Mouse (Mus musculus) liver, embryonic 14.5 days (tissue): ENCODE results near the gene Naip5. TPM values are rescaled to one million over a fixed set of nuclear protein-coding genes. Genes with fewer than 3 reads are reported as not detected.
"Not testable (repeated sequence)": the region's sequence is repeated elsewhere in the genome, so short reads cannot be mapped to it uniquely, and the experiment has no call there.

ENCODE experiments used
- ATAC-seq: fragments of 200-750 bp; cut with Nextera tagmentation; 2 replicates; pipeline ENCODE4 v1.8.0; 2017; ENCODE audit warnings: moderate number of reproducible peaks, mild to moderate bottlenecking, moderate library complexity; ENCODE audit not compliant: insufficient read depth
- DNase-seq, 3 experiments: peaks; one replicate each; pipeline ENCODE4 v3.0.0-alpha.2; 2012 to 2013; ENCODE audit warnings: low read depth in 3 of 3, low spot score in 3 of 3
- H3K27ac ChIP-seq: fragments of 300-500 bp; sonication (generic); 2 replicates; pipeline ENCODE4 v1.5.1; 2014; ENCODE audit warnings: moderate library complexity, mild to moderate bottlenecking, control low read depth, inconsistent platforms
- H3K27me3 ChIP-seq: fragments of 300-500 bp; sonication (generic); 2 replicates; pipeline ENCODE4 v1.6.1; 2014; ENCODE audit warnings: mild to moderate bottlenecking, low read length, moderate library complexity; ENCODE audit not compliant: control insufficient read depth, insufficient read depth
- H3K36me3 ChIP-seq: fragments of 300-500 bp; sonication (generic); replicated peaks from 2 replicates; pipeline ENCODE4 v1.6.1; 2014; ENCODE audit warnings: low read depth; ENCODE audit not compliant: control insufficient read depth, insufficient read depth
- H3K4me1 ChIP-seq, 2 experiments: fragments of 200-500 bp in 1 of 2; fragments of 300-500 bp in 1 of 2; sonication (generic) in 1 of 2; replicated peaks; 2 replicates each; pipeline ENCODE4 v1.6.1; 2012 to 2014; ENCODE audit warnings: antibody characterized with exemption in 1 of 2, inconsistent platforms in 1 of 2, low read length in 1 of 2; ENCODE audit not compliant: control insufficient read depth in 2 of 2, insufficient read depth in 2 of 2
- H3K4me2 ChIP-seq: fragments of 300-500 bp; sonication (generic); 2 replicates; pipeline ENCODE4 v1.6.1; 2014; ENCODE audit warnings: low read depth, mild to moderate bottlenecking, control low read depth, moderate library complexity
- H3K4me3 ChIP-seq, 2 experiments: fragments of 200-500 bp in 1 of 2; fragments of 300-500 bp in 1 of 2; sonication (generic) in 1 of 2; 2 replicates each; pipeline ENCODE4 v1.5.1; 2012 to 2014; ENCODE audit warnings: low read depth in 2 of 2, low read length in 2 of 2, mild to moderate bottlenecking in 2 of 2, control low read depth in 1 of 2, inconsistent platforms in 1 of 2, moderate library complexity in 1 of 2; ENCODE audit not compliant: insufficient read depth in 1 of 2
- H3K9ac ChIP-seq: fragments of 300-500 bp; sonication (generic); replicated peaks from 2 replicates; pipeline ENCODE4 v1.6.1; 2014; ENCODE audit warnings: mild to moderate bottlenecking, control low read depth, moderate library complexity
- H3K9me3 ChIP-seq: fragments of 300-500 bp; sonication (generic); 2 replicates; pipeline ENCODE4 v1.6.1; 2016; ENCODE audit warnings: low read length, mixed read lengths; ENCODE audit not compliant: control insufficient read depth
- CTCF ChIP-seq: IDR thresholded peaks from 2 replicates; pipeline ENCODE4 v1.5.1; 2016; ENCODE audit warnings: antibody characterized with exemption, low read depth, control low read depth
- EP300 ChIP-seq: IDR thresholded peaks from 2 replicates; pipeline ENCODE4 v1.6.1; 2016; ENCODE audit warnings: antibody characterized with exemption, low read depth
- WGBS: fragments of 180-500 bp; shearing (Covaris S2); extraction: QIAGEN DNeasy Blood & Tissue Kit; methylation state at CpG from one replicate; pipeline ENCODE4 v1.1.7; 2014; ENCODE audit not compliant: insufficient replicate concordance; 5-methylcytosine and 5-hydroxymethylcytosine counted together
- polyA plus RNA-seq, 2 experiments: library from polyadenylated mRNA; depleted of rRNA in 1 of 2; stranded (reverse) in 1 of 2; unstranded in 1 of 2; fragments of >200 nt; fragmentation: Nextera tagmentation in 1 of 2; extraction: Ambion mirVana in 1 of 2; gene quantifications; 2 replicates each; pipeline versions ENCODE4 v1.2.1 to v1.2.3; 2012 to 2014

The Naip5 gene
- polyA plus RNA-seq, 2 experiments, result 0.34 to 0.95 TPM

DNA sequence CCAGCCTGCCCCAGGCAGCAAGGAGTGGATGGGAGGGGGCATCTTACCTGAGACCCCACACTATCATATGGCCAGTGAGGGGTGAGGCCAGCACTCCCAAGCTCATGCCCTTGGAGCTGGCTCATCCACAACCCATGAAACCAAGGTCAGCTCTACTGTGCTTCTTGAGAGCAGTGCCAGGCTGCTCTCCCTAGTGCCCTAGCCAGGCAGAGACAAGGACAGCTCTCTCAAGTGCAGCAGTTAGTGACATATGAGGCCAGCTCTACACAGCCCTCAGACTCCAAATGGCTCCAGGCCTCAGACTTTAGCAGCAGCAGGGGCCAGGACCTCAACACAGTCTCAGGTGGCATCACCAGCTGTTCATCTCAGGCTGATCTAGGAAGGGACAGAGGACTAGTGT lies 2.4 kb downstream of the Naip5 start:
- H3K4me2 ChIP-seq, result no peak overlapping the region
- H3K27me3 ChIP-seq, result no peaks in the 10 kb centered on the region
- H3K4me3 ChIP-seq, result no peak overlapping the region
- DNase-seq (no peak), ATAC-seq (no peak)
- no peaks in the 10 kb centered on the region for H3K4me1 ChIP-seq
- no peak for TF ChIP-seq CTCF
- no peak for TF ChIP-seq EP300
- no peak overlapping the region for H3K9ac ChIP-seq
- no peak overlapping the region for H3K27ac ChIP-seq
- H3K9me3 ChIP-seq, result no peaks in the 10 kb centered on the region
- H3K36me3 ChIP-seq, result no peaks in the 10 kb centered on the region

DNA sequence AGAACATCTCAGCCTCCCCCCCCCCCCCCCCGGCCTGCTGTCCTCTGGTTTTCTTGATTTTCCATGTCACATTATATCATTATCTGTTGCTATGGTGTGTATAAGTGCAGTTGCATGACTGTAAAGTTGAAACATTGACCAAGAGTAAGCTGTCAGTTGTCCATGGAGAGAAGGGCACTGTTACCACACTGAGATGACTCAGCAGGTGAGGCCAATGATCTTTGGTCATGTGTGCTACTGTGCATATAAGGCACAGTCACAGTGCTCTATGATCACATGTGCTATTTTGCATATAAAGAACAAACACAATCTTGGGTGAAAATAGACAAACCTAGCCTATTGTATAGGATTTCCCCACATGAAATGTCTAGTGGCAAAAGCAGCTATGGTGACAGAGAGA lies 32.4 kb downstream of the Naip5 start:
- not testable (repeated sequence) for H3K36me3 ChIP-seq, DNase-seq, H3K27ac ChIP-seq, H3K9ac ChIP-seq, H3K9me3 ChIP-seq, H3K4me2 ChIP-seq, H3K4me1 ChIP-seq, ATAC-seq, H3K27me3 ChIP-seq, H3K4me3 ChIP-seq
- WGBS, result 27% methylated on average over 1 of the region's 1 CpGs

DNA sequence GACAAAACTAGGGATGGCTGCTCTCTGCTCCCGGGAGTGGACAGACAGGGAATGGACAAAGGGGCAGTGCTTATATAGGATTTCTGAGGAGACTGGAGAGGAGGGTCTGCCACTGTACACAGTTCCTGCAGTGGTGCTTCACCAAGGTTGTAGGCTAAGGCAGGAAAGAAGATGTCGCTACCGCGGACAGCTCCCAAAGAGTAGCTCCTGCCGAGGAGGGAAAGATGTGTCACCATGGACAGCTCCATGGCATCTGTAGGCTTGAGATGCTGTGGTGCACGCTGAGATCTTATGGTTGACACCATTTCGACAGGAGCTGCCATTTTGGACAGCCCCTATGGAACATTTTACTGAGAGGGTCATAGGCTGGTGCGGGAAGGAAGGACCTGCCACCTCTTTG lies 35.6 kb downstream of the Naip5 start:
- 21% methylated on average over 8 of the region's 8 CpGs for WGBS
- TF ChIP-seq EP300 (no peak), CTCF (no peak)

DNA sequence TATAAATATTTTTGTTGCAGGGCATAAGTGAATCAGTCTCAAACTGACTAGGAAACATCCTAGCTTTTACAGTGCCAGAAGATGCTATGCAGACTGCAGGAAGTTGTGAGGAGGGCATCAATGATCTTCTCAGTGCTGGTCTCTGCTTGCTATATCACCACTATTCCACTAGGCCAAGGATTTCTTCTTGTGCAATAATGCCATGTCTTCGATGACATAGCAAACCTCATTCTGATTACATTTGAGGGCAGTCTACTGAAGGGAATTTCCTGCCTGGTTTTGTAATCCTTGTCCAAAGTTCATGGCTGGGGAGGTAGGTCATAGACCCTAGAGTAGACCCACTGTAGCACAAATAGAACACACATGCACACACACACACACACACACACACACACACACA lies 42.8 kb downstream of the Naip5 start:
- Histone ChIP-seq H3K36me3 (no peaks in the 10 kb centered on the region), H3K27ac (no peak overlapping the region), H3K9ac (no peak overlapping the region), H3K4me3 (no peak overlapping the region), H3K4me2 (no peak overlapping the region), H3K9me3 (no peaks in the 10 kb centered on the region), H3K4me1 (peaks cover 6 to 9% of the 10 kb centered on the region in 2 experiments; a peak in 3 of 4 replicates), H3K27me3 (no peaks in the 10 kb centered on the region)
- TF ChIP-seq CTCF, result no peak
- TF ChIP-seq EP300, result no peak
- 55% methylated on average over 1 of the region's 1 CpGs for WGBS
- DNase-seq (no peak), ATAC-seq (no peak)

More for the DNA sequence above, 35.6 kb downstream of the Naip5 start:
- H3K4me2 ChIP-seq, result no peak overlapping the region
- no peaks in the 10 kb centered on the region for H3K4me1 ChIP-seq
- no peak overlapping the region for H3K4me3 ChIP-seq
- DNase-seq (peak; percentile 33 to 47 (median 45)), ATAC-seq (no peak)
- no peaks in the 10 kb centered on the region for H3K27me3 ChIP-seq
- no peak overlapping the region for H3K9ac ChIP-seq
- H3K27ac ChIP-seq, result no peak overlapping the region
- H3K36me3 ChIP-seq, result no peaks in the 10 kb centered on the region
- no peaks in the 10 kb centered on the region for H3K9me3 ChIP-seq

DNA sequence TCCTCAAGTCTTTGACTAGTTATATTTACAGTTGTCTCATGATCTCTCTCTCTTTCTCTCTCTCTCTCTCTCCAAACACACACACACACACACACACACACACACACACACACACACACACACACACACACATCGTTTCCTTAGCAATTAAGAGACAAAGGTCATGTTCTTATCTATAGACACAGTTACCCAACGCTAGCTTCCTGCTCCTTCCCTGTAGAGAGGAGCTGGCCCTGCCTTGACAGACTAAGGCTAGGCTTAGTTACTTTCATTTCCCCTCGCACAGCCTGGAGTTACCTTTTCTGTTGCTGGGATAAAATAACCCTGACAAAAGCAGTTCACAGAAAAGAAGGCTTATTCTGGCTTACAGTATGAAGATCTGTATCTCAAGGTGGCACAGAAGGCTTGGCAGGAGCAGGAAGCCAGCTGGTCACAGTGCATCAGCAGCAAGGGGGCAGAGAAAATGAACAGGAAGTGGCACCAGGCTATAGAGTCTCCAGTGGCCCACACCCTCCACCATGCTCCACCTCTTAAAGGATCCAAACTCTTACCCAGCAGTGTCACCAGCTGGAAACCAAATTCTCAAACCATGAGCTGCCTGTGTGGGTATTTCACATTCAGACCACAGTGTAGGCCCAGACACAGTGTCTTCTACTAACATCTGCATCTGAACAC lies 44.3 kb downstream of the Naip5 start, which contains the start of gene Naip2:
Naip2 (minus strand) TSS at position 434 of the 675 bp plus-strand sequence.
- ATAC-seq, result peak; percentile 85
- H3K27me3 ChIP-seq, H3K4me1 ChIP-seq, DNase-seq, H3K9me3 ChIP-seq, H3K36me3 ChIP-seq: not testable (repeated sequence)
- peak within 1 kb of the TSS; percentile 64 for H3K4me2 ChIP-seq
- peak within 1 kb of the TSS; percentile 42 to 58 for H3K4me3 ChIP-seq
- H3K27ac ChIP-seq, result peak within 1 kb of the TSS; percentile 30
- H3K9ac ChIP-seq, result peak within 1 kb of the TSS; percentile 31
- WGBS, result 4% methylated on average over 3 of the region's 3 CpGs
